In genomic region chr16:86932765-86933164, GRCm38 (mm10) we compare ENCODE assay signal across 8 mouse cellular contexts.
DNase-seq lines count a peak whose midpoint lies in the region; ATAC-seq lines count a peak whose summit lies in the region.

No protein-coding gene starts in this region.

- no peak overlapping the region for H3K4me2 ChIP-seq in forebrain, embryonic 13.5 days
- H3K4me2 ChIP-seq in forebrain, embryonic 11.5 days (ENCODE audit: low read depth, low read length, severe bottlenecking) = no peak overlapping the region
- no peak overlapping the region for H3K4me2 ChIP-seq in lung, embryonic 16.5 days (ENCODE audit: low read depth, low read length)

- no peaks in the 10 kb centered on the region for H3K9me3 ChIP-seq in forebrain, embryonic 13.5 days (replicated peaks)
- no peaks in the 10 kb centered on the region for H3K9me3 ChIP-seq in forebrain, embryonic 11.5 days (ENCODE audit: control insufficient read depth, low read length)
- no peaks in the 10 kb centered on the region for H3K9me3 ChIP-seq in lung, embryonic 16.5 days (ENCODE audit: control insufficient read depth, low read length)

- no peak overlapping the region for H3K9ac ChIP-seq in forebrain, embryonic 13.5 days
- no peak overlapping the region for H3K9ac ChIP-seq in forebrain, embryonic 11.5 days (ENCODE audit: low read length)
- no peak overlapping the region for H3K9ac ChIP-seq in lung, embryonic 16.5 days (ENCODE audit: low read length)

- no peaks in the 10 kb centered on the region for H3K36me3 ChIP-seq in forebrain, embryonic 13.5 days (ENCODE audit: poor library complexity, severe bottlenecking)
- no peaks in the 10 kb centered on the region for H3K36me3 ChIP-seq in forebrain, embryonic 11.5 days (ENCODE audit: control insufficient read depth, insufficient read depth, low read length)
- H3K36me3 ChIP-seq in lung, embryonic 16.5 days (ENCODE audit: control insufficient read depth, insufficient read depth, low read length) = no peaks in the 10 kb centered on the region

- no peak overlapping the region for H3K4me3 ChIP-seq in forebrain, embryonic 13.5 days
- H3K4me3 ChIP-seq in forebrain, embryonic 11.5 days (ENCODE audit: low read depth, low read length) = no peak overlapping the region
- H3K4me3 ChIP-seq in lung, embryonic 16.5 days (ENCODE audit: low read length) = no peak overlapping the region

- no peak overlapping the region for H3K27ac ChIP-seq in forebrain, embryonic 13.5 days
- no peak overlapping the region for H3K27ac ChIP-seq in forebrain, embryonic 11.5 days (ENCODE audit: low read depth, low read length)
- no peak overlapping the region for H3K27ac ChIP-seq in lung, embryonic 16.5 days (ENCODE audit: low read length)

- DNase-seq in forebrain, embryonic 11.5 days (ENCODE audit: low spot score) = no peak
- DNase-seq in urinary bladder, postnatal 25 days (ENCODE audit: low spot score) = peak; percentile 18
- no peak for DNase-seq in urinary bladder, postnatal 10 days (ENCODE audit: low spot score)
- DNase-seq in heart, postnatal 4 days = peak; percentile 45
- no peak for DNase-seq in natural killer cell, adult 2 months (ENCODE audit: low spot score in 2 of 2)
- DNase-seq in retina, embryonic 14.5 days (ENCODE audit: low spot score) = no peak

- ATAC-seq in forebrain, embryonic 13.5 days = 0 out of 2 replicates have a peak, but pooled peaks have one; percentile 13
- no peak for ATAC-seq in forebrain, embryonic 11.5 days (replicated peaks; ENCODE audit: low FRiP score)
- ATAC-seq in lung, embryonic 16.5 days (ENCODE audit: low read depth) = peak; percentile 34; the same call in 1 of the 2 replicates

- H3K27me3 ChIP-seq in forebrain, embryonic 13.5 days = no peaks in the 10 kb centered on the region
- H3K27me3 ChIP-seq in forebrain, embryonic 11.5 days (ENCODE audit: control insufficient read depth, insufficient read depth, low read length) = no peaks in the 10 kb centered on the region
- no peaks in the 10 kb centered on the region for H3K27me3 ChIP-seq in lung, embryonic 16.5 days (ENCODE audit: control insufficient read depth, insufficient read depth, low read depth, low read length)

- no peaks in the 10 kb centered on the region for H3K4me1 ChIP-seq in forebrain, embryonic 13.5 days
- H3K4me1 ChIP-seq in forebrain, embryonic 11.5 days (replicated peaks; ENCODE audit: control insufficient read depth, insufficient read depth, low read length) = no peaks in the 10 kb centered on the region
- no peaks in the 10 kb centered on the region for H3K4me1 ChIP-seq in lung, embryonic 16.5 days (replicated peaks; ENCODE audit: control insufficient read depth, insufficient read depth, low read length)

- WGBS in forebrain, embryonic 13.5 days = 43% methylated on average over 3 of the region's 3 CpGs
- 59% methylated on average over 3 of the region's 3 CpGs for WGBS in forebrain, embryonic 11.5 days
- WGBS in lung, embryonic 16.5 days = 53% methylated on average over 3 of the region's 3 CpGs

Comparison
In these comparisons a context has a peak if more than half of its experiments do, and no peak if none do; other contexts are left out.
1. DNase-seq: peak in urinary bladder, postnatal 25 days (single experiment) and heart, postnatal 4 days (single experiment); none in forebrain, embryonic 11.5 days (single experiment), urinary bladder, postnatal 10 days (single experiment), natural killer cell, adult 2 months (0 of 2) and retina, embryonic 14.5 days (single experiment).